ENCODE assay signal across 8 mouse cellular contexts in genomic region chr11:101315665-101316500, GRCm38 (mm10). TPM values are rescaled to one million over a fixed set of nuclear protein-coding genes. Genes with fewer than 3 reads are reported as not detected.
DNase-seq lines count a peak whose midpoint lies in the region; ATAC-seq lines count a peak whose summit lies in the region.

Psme3 (plus strand) TSS chr11:101316213.

- DNase-seq in adipocyte (ENCODE audit: low spot score) = peak; percentile 91
- peak; percentile 97 for DNase-seq in embryo, embryonic 10 days (ENCODE audit: low spot score)
- peak; percentile 94 for DNase-seq in gastrocnemius, postnatal 14 days
- DNase-seq in left cerebral cortex, postnatal 10 days (ENCODE audit: extremely low spot score in 1 of 2, low spot score in 2 of 2) = peak; percentile 92 to 95
- peak; percentile 97 for DNase-seq in right cerebral cortex, postnatal 25 days
- DNase-seq in urinary bladder, postnatal 4 days (ENCODE audit: low spot score in 2 of 2) = peak; percentile 87 to 94

- intact Hi-C loops in gastrocnemius, postnatal 14 days (cut with DNase I; ENCODE audit: low total_unique reads) = no loop called here
- intact Hi-C loops in left cerebral cortex, postnatal 10 days (cut with DNase I) = no loop called here

- peak; percentile 77 for ATAC-seq in inflammation-experienced regulatory T-cells, adult 6 months
- peak; percentile 90 for ATAC-seq in megakaryocyte-erythroid progenitor cell, adult 5-6 weeks (replicated peaks; ENCODE audit: low FRiP score, low TSS enrichment, poor library complexity, severe bottlenecking)

RNA-seq across cellular contexts. Expression of gene Psme3, which starts in this region (rescaled TPM):
- total RNA-seq in gastrocnemius, postnatal 14 days (2021) = 10 to 100 TPM; 60.9 to 61.2 TPM
- polyA plus RNA-seq in inflammation-experienced regulatory T-cells, adult 6 months (2017; shearing (Covaris generic)) = 10 to 100 TPM; 25.8 to 37.6 (median 36.8) TPM
- 100 to 1,000 TPM; 100 to 108 TPM for total RNA-seq in left cerebral cortex, postnatal 10 days (2021)
- total RNA-seq in megakaryocyte-erythroid progenitor cell, adult 5-6 weeks (2014; fragmentation: Nextera tagmentation) = 239 and 277 TPM in 2 replicates
- total RNA-seq in megakaryocyte-erythroid progenitor cell, adult 5-6 weeks (2017) = 176 and 226 TPM in 2 replicates

Comparison
In these comparisons a context has a peak if more than half of its experiments do, and no peak if none do; other contexts are left out.
1. Peak in every context shown above with its lines: DNase-seq and ATAC-seq.